Mouse (Mus musculus) midbrain, embryonic 14.5 days (tissue): ENCODE results near the gene Krt79. TPM values are rescaled to one million over a fixed set of nuclear protein-coding genes. Genes with fewer than 3 reads are reported as not detected.

Source experiments
- ATAC-seq: fragments of 200-750 bp; cut with Nextera tagmentation; 2 replicates; pipeline ENCODE4 v1.8.0; 2017; ENCODE audit warnings: moderate number of reproducible peaks, moderate library complexity; ENCODE audit not compliant: low FRiP score, low TSS enrichment
- DNase-seq: peaks from one replicate; pipeline ENCODE4 v3.0.0-alpha.2; 2015
- H3K27ac ChIP-seq: fragments of 300-500 bp; sonication (generic); replicated peaks from 2 replicates; pipeline ENCODE4 v1.5.1; 2014; ENCODE audit warnings: mild to moderate bottlenecking, low read depth, low read length, moderate library complexity
- H3K27me3 ChIP-seq: fragments of 300-500 bp; sonication (generic); 2 replicates; pipeline ENCODE4 v1.6.1; 2014; ENCODE audit warnings: low read length, control low read depth, mixed read lengths; ENCODE audit not compliant: control insufficient read depth, insufficient read depth
- H3K36me3 ChIP-seq: fragments of 300-500 bp; sonication (generic); 2 replicates; pipeline ENCODE4 v1.6.1; 2014; ENCODE audit warnings: low read length, control low read depth; ENCODE audit not compliant: control insufficient read depth, insufficient read depth
- H3K4me1 ChIP-seq: fragments of 300-500 bp; sonication (generic); 2 replicates; pipeline ENCODE4 v1.6.1; 2014; ENCODE audit warnings: mild to moderate bottlenecking, antibody characterized with exemption, low read length, control low read depth; ENCODE audit not compliant: control insufficient read depth, insufficient read depth
- H3K4me2 ChIP-seq: fragments of 300-500 bp; sonication (generic); 2 replicates; pipeline ENCODE4 v1.6.1; 2014; ENCODE audit warnings: mild to moderate bottlenecking, low read length, moderate library complexity
- H3K4me3 ChIP-seq: fragments of 300-500 bp; sonication (generic); replicated peaks from 2 replicates; pipeline ENCODE4 v1.5.1; 2014; ENCODE audit warnings: low read depth, low read length
- H3K9ac ChIP-seq: fragments of 300-500 bp; sonication (generic); replicated peaks from 2 replicates; pipeline ENCODE4 v1.6.1; 2014; ENCODE audit warnings: mild to moderate bottlenecking, low read length, moderate library complexity
- H3K9me3 ChIP-seq: fragments of 300-500 bp; sonication (generic); 2 replicates; pipeline ENCODE4 v1.6.1; 2016; ENCODE audit warnings: low read length, control low read depth, mixed read lengths; ENCODE audit not compliant: control insufficient read depth
- WGBS: fragments of 180-500 bp; shearing (Covaris S2); extraction: QIAGEN DNeasy Blood & Tissue Kit; methylation state at CpG from one replicate; pipeline ENCODE4 v1.1.7; 2014; 5-methylcytosine and 5-hydroxymethylcytosine counted together
- polyA plus RNA-seq: library from polyadenylated mRNA; unstranded; fragments of >200 nt; fragmentation: Nextera tagmentation; extraction: Ambion mirVana; gene quantifications from 2 replicates; pipeline ENCODE4 v1.2.1, GENCODE M21; 2014

Krt79 gene
- polyA plus RNA-seq, result 0.45 and 0.69 TPM in 2 replicates

DNA sequence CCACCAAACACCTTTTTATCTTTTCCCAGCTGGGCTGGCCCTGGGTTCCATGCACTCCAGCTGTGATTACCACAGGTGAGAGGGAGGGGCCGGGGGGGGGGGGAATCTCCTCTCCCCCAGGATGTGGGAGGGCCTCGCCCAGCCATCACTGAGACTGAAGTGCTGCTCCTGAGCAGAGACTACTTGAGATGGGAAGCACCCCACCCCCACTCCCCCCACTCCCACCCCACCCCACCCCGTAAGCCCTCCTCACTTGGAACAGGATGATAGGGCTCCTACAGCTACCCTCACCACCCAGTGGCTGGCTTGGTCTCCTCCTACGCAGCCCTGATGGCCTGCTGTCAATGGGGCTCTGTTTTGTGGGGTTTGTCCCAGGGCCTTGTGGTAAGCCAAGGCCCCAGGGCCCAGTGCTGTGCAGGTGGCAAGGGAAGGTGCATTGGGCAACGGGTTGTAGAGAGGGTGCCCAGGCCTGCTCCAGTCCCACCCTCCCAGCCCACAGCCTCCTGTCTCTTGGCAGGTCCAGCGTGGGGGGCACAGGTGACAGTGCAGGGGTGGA is at the start of gene Krt79:
Gene Krt79, minus strand, starts transcription at position 51 of the 556 bp plus-strand sequence.
- DNase-seq (no peak), ATAC-seq (no peak)
- no peak within 1 kb of the TSS for H3K27ac ChIP-seq
- no peaks in the 10 kb centered on the region for H3K4me1 ChIP-seq
- H3K9ac ChIP-seq, result no peak within 1 kb of the TSS
- no peaks in the 10 kb centered on the region for H3K27me3 ChIP-seq
- no peaks in the 10 kb centered on the region for H3K9me3 ChIP-seq
- no peaks in the 10 kb centered on the region for H3K36me3 ChIP-seq
- 75% methylated on average over 6 of the region's 6 CpGs for WGBS
- no peak within 1 kb of the TSS for H3K4me3 ChIP-seq
- H3K4me2 ChIP-seq, result no peak within 1 kb of the TSS

DNA sequence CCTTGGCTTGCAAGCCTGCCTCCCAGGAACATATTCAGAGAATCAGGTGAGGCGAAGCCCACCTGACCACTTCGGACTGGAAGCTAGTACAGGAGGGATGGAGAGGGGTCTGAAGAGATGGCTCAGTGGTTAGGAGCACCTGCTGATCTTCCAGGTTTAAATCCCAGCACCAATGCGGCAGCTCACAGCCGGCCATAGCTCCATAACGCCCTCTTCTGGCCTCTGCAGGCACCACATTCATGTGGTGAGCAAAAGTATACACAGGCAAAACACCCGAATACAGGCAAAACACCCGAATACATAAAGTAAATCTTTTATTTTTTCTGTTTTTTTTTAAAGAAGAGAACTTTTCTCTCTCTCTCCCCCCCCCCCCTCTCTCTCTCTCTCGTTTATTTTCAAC is 48.6 kb upstream of the Krt79 start:
- Histone ChIP-seq H3K4me1 (no peaks in the 10 kb centered on the region), H3K27ac (no peak overlapping the region), H3K9me3 (no peaks in the 10 kb centered on the region), H3K36me3 (no peaks in the 10 kb centered on the region), H3K4me2 (no peak overlapping the region), H3K27me3 (no peaks in the 10 kb centered on the region; the same call in 1 of the 2 replicates), H3K9ac (no peak overlapping the region), H3K4me3 (no peak overlapping the region)
- DNase-seq (no peak), ATAC-seq (no peak)
- WGBS, result 60% methylated on average over 8 of the region's 8 CpGs

DNA sequence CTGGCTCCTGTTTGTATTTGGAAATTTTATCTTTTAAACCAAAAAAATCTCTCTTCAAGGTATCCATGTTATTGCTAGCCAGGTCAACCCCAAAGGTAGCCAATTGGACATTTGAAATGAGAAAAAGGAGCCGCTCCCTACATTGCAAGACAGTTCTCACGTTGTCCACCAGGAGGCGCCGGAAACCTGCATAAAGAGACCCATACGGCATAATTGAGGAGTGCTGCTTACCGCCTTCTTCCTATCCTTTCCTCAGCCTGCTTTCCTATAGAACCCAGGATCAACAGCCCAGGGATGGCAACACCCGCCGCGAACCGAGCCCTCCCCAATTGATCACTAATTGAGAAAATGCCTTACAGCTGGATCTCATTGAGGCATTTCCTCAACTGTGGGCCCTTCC is 48.0 kb upstream of the Krt79 start:
- no peak overlapping the region for H3K9ac ChIP-seq
- H3K4me1 ChIP-seq, result no peaks in the 10 kb centered on the region
- 0% methylated on average over 10 of the region's 10 CpGs for WGBS
- H3K9me3 ChIP-seq, result no peaks in the 10 kb centered on the region
- DNase-seq (peak; percentile 94), ATAC-seq (peak; percentile 57; the same call in 1 of the 2 replicates)
- no peak overlapping the region for H3K4me2 ChIP-seq
- H3K27me3 ChIP-seq, result no peaks in the 10 kb centered on the region; the same call in 1 of the 2 replicates
- no peak overlapping the region for H3K27ac ChIP-seq
- H3K4me3 ChIP-seq, result no peak overlapping the region
- no peaks in the 10 kb centered on the region for H3K36me3 ChIP-seq

DNA sequence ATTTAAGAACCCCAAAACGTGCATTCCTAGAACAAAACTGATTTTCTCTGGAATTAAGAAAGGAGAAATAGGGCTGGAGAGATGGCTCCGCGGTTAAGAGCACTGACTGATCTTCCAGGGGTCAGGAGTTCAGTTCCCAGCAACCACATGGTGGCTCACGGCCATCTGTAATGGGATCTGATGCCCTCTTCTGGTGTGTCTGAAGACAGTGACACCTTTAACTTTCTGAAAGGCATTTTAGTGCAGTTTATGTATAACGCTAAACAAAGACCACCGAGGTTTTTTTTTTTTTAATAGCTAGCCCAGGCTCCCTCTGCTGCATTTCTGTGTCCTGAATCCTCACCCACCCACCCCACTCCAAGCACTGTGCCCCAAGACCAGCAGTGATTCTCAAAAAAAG is 44.6 kb upstream of the Krt79 start:
- ATAC-seq (no peak), DNase-seq (no peak)
- no peaks in the 10 kb centered on the region for H3K36me3 ChIP-seq
- H3K9me3 ChIP-seq, result no peaks in the 10 kb centered on the region
- no peaks in the 10 kb centered on the region; the same call in 1 of the 2 replicates for H3K27me3 ChIP-seq
- WGBS, result 21% methylated on average over 6 of the region's 6 CpGs
- no peak overlapping the region for H3K4me3 ChIP-seq
- H3K9ac ChIP-seq, result no peak overlapping the region
- no peak overlapping the region for H3K27ac ChIP-seq
- no peaks in the 10 kb centered on the region for H3K4me1 ChIP-seq
- H3K4me2 ChIP-seq, result peak overlapping the region; percentile 57; the same call in 1 of the 2 replicates

DNA sequence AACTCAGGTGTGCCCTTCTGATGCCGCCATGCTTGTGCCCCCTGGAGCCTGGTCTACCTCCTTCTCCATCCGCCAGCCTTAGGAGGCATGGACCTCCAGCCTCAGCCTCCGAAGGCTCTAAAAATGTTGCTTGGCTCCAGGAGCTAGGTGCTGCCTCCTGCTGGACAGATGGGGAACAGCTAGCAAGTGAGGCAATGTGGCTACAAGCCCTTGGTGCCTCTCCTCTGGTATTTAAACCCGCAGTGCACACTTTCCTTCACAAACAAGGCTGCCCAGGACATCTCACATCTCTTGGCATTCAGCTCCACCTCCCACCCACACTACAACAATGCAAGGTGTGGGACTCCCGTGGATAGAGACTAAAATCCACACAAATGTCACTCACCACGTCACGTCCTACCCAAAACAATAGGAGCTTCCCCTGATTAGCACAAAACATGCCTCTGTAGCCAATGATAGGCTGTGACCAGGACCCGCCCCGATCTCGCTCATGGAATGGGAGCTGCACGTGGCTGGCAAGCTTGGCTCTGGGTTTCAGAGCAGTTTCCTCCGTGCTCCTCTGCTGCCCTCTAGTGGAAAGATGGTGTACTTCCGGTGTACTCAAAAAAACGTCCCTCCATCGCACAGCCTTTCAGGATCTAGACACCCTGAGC is 44.0 kb upstream of the Krt79 start:
- Histone ChIP-seq H3K27me3 (no peaks in the 10 kb centered on the region), H3K36me3 (no peaks in the 10 kb centered on the region), H3K4me1 (no peaks in the 10 kb centered on the region), H3K4me2 (peak overlapping the region; percentile 57), H3K4me3 (peak overlapping the region; percentile 19), H3K9ac (peak overlapping the region; percentile 29; the same call in 1 of the 2 replicates), H3K9me3 (no peaks in the 10 kb centered on the region), H3K27ac (peak overlapping the region; percentile 84)
- WGBS, result 3% methylated on average over 15 of the region's 15 CpGs
- DNase-seq (peak; percentile 97), ATAC-seq (peak; percentile 93)

DNA sequence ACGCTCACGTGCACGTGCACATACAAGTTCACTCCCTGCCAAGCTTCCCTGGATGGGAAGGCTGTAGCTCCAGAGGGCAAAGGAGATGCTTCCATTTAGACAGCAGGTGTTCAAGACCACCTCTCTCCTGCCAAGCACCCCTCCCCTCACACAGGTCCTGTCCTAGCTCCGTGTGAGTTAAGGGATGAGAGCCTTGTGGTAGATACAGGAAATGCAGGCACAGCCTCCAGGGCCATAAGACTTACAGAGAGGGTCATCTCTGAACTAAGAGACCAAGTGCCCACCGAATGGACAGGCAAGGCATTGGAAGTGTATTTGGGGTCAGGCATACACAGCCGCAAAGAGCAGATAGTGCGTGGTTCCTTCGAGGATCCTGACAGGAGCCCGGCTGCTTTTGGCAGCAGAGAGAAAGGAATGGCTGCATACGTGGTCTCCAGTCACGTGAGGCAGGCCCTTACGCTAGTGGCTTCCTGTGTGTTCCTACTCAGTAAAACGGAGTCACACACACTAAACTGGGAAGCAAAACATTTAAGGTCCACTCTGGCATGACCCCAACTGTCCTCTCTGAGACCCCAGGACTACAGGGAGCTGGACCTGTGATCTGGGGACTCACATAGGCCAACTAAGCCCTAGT is 43.3 kb upstream of the Krt79 start:
- Histone ChIP-seq H3K9ac (peak overlapping the region; percentile 29; the same call in 1 of the 2 replicates), H3K4me3 (no peak overlapping the region), H3K4me2 (peak overlapping the region; percentile 57), H3K36me3 (no peaks in the 10 kb centered on the region), H3K27me3 (no peaks in the 10 kb centered on the region), H3K27ac (peak overlapping the region; percentile 84), H3K4me1 (no peaks in the 10 kb centered on the region), H3K9me3 (no peaks in the 10 kb centered on the region)
- WGBS, result 82% methylated on average over 13 of the region's 13 CpGs
- no peak for ATAC-seq
- DNase-seq, result no peak

DNA sequence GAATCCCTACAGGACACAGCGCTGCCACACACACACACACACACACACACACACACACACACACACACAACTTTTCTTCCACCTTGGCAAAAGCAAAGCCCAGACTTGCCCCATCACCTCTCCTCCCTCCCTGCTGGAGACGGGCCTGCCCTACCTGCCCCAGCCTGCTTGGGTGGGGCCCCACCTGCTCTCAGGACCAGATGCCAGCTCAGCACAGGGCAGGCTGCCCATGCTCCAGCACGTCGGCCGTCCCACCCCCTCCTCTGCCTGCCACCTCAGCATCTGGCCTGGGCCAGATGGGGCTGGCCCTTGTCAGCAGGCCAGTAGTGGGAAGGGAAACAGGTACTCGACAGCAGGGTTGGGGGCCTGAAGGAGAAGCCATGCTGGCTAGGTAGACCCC is 40.7 kb upstream of the Krt79 start:
- Histone ChIP-seq H3K9ac (no peak overlapping the region), H3K36me3 (no peaks in the 10 kb centered on the region), H3K4me2 (no peak overlapping the region), H3K9me3 (no peaks in the 10 kb centered on the region), H3K27ac (no peak overlapping the region), H3K27me3 (no peaks in the 10 kb centered on the region), H3K4me3 (no peak overlapping the region), H3K4me1 (peaks cover 9% of the 10 kb centered on the region; the same call in 1 of the 2 replicates)
- 75% methylated on average over 6 of the region's 6 CpGs for WGBS
- no peak for ATAC-seq
- no peak for DNase-seq

DNA sequence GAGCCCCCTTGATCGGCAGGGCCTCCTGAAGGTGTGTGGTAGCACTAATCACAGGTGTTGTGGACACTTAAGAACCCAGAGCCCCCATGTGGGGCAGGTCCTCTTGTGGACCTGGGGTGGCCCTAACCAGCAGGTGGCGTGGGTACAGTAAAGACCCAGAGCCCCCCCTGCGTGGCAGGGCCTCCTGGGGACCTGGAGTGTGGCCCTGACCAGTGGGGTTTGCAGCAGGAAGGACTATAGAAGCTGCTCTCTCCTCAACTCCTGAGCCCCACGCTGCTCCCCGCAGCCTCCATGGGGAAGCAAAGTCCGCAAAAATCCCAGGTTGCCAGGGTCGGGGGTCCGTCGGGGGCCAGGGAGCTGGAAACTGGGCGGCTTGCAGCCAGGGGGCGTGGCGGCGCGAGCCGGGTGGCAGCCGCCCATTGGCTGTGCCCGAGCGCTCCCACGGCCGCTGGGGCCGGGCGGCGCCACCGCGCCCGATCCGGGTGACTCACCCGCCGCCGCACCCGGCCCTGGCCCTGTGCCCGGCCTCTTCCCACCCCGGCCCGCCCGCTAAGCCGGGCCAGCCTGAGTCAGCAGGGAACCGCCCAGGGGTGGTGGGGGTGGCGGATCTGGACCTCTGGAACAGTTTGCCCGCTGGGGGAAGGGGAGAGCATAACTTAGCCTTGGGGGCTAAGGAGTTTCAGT is 37.1 kb upstream of the Krt79 start:
- H3K36me3 ChIP-seq, result no peaks in the 10 kb centered on the region
- H3K4me1 ChIP-seq, result peaks cover 9% of the 10 kb centered on the region; the same call in 1 of the 2 replicates
- H3K9ac ChIP-seq, result peak overlapping the region; percentile 53
- WGBS, result 3% methylated on average over 39 of the region's 39 CpGs
- peak overlapping the region; percentile 71 for H3K4me2 ChIP-seq
- peak overlapping the region; percentile 35 for H3K4me3 ChIP-seq
- DNase-seq, result peak; percentile 84
- H3K27me3 ChIP-seq, result no peaks in the 10 kb centered on the region
- peak; percentile 82 for ATAC-seq
- H3K27ac ChIP-seq, result no peak overlapping the region
- H3K9me3 ChIP-seq, result no peaks in the 10 kb centered on the region
